Mouse (Mus musculus): ENCODE results near the gene Gucy2e.

GRCm38 (mm10) chr11:69199251-69199650 lies 37.6 kb downstream of the Gucy2e start:
- no peak for TF ChIP-seq CTCF (IDR thresholded peaks at IDR 0.05; ENCODE audit: low read depth)
- no peak for TF ChIP-seq EP300 (optimal IDR thresholded peaks at IDR 0.05)

Measured in stomach, postnatal 0 days (tissue).